Mouse (Mus musculus): Measurements from ENCODE around the gene Emcn.

The Emcn gene

DNA sequence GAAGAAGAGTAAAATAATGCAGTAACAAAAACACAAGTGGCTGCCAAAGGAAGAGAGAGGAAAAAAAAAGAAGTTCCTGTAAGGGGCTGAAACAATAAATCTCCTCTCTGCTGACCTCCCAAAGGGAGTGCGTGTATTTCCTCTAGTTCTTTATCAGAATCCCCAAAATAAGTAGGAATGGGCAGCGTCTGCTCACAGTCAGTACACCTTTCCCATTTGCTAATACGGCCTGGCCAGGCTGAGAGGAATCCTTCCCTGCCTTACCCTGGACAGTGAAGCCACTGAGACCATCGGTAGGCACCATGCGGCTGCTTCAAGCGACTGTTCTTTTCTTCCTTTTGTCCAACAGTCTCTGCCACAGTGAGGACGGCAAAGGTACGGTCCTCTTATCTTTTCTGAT is at the start of gene Emcn:
Gene Emcn (plus strand): TSS at position 130 of the 400 bp plus-strand sequence.
- DNase-seq, result peak; percentile 38

GRCm38 (mm10) chr3:137293174-137293591 is 47.7 kb upstream of the Emcn start:
- DNase-seq, result peak; percentile 15

- DNase-seq, result no peak
Observed at GRCm38 (mm10) chr3:137298230-137298629, 42.6 kb upstream of the Emcn start.

DNA sequence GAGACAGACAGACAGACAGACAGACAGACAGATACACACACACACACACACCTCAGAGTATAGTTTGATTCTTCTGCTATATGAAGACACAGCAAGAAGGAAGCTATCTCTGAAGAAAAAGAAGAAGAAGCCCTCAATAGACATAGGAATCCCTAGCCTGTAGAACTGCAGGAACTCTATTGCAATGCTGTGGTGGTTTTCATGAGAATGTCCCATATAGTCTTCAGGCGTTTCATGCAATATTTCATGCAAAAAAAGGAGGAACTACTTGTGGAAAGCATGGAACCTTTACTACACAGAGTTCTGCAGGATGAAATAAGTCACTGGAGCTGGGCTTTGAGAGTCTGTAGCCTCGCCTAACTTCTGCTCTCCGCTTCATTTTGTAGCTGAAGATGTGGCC is 40.7 kb upstream of the Emcn start:
- no peak for DNase-seq

GRCm38 (mm10) chr3:137301195-137301594 is 39.7 kb upstream of the Emcn start:
- no peak for DNase-seq

GRCm38 (mm10) chr3:137302804-137303203 is 38.1 kb upstream of the Emcn start:
- DNase-seq, result no peak

GRCm38 (mm10) chr3:137309959-137310358 is 30.9 kb upstream of the Emcn start:
- no peak for DNase-seq

DNA sequence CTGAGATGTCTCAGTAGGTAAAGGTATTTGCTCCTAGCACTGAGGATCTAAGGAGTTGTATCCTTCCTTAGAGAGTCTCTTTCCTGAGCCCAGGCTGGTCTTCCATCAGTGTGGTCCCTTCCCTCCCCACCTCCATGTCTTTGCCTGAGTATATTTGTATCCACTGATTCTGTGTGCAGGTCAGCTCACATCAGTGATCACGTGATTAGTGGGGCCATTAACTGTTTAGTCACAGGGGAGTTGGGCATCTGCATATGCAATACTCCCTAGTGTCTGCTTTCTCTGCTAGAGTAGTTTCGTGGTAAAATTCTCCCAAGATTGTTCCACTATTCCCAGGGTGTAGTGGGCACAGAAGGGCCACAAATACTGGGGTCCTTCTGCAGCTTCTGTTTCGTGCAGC is 28.3 kb upstream of the Emcn start:
- DNase-seq, result no peak

DNA sequence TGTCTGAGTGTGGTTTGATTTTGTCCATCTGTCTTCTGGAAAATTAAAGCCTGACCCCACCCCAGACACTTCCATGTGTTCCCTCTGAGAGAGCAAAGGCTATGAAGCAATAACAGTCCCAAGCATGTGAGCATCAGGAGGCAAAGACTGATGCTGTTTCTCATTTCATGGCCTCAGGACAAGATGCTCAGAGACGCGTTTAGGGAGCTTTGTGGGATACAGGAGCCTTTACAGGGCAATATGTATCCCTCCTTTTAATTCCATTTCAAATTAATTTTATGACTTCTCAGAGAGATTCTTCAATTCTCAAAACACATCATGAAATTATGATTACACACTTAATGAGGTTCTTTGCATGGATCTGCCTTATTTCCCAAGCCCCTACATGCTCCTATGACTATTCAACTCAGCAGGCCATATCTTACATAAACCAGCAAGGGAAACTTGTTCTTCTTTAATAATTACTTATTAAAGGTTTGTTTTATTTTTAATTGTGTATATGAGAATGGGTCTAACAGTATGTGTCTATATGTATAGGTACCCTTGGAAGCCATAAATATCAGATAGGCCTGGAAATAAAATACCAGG is 27.0 kb upstream of the Emcn start:
- no peak for DNase-seq

GRCm38 (mm10) chr3:137318371-137318770 is 22.5 kb upstream of the Emcn start:
- no peak for DNase-seq

- no peak for DNase-seq
Observed at GRCm38 (mm10) chr3:137319950-137320349, 20.9 kb upstream of the Emcn start.

GRCm38 (mm10) chr3:137322304-137322703 is 18.6 kb upstream of the Emcn start:
- DNase-seq, result peak; percentile 51

DNA sequence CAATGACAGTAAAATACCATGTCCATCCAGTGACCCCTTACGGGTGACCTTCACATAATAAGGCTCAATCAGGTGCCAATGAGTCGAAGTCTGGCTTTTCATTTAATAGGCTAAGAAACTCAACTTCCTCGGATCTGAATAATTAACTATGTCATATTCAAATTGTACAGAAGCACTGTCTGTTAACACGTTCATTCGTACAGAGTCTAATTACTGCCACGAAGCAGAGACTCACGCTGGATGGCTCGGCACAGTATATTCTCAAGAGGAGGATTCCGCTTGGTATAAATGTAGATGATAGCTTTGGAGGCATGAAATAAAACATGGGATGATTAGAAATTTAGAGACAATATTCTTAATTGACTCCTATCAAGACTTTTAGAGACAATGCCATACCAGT is 11.0 kb upstream of the Emcn start:
- DNase-seq, result no peak

GRCm38 (mm10) chr3:137330950-137331349 is 9.9 kb upstream of the Emcn start:
- DNase-seq, result no peak

DNA sequence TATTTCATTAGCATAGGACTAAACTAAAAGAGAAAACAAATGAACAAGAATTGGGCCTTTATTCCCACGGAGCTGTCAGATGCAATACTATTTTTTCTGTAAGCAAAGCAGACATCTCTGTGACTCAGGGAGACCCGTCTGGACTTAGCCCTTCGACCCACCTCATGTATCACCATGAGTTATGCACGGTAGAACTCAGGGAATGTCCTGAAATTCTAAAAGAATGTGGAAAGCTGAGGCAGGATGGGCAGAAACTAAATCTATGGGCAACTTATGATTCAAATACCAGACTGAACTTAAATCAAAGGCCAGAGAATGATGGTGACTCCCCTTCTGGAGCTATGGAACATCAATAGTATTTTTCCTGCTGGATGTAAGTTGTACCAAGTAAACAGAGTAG is 8.3 kb upstream of the Emcn start:
- DNase-seq, result no peak

DNA sequence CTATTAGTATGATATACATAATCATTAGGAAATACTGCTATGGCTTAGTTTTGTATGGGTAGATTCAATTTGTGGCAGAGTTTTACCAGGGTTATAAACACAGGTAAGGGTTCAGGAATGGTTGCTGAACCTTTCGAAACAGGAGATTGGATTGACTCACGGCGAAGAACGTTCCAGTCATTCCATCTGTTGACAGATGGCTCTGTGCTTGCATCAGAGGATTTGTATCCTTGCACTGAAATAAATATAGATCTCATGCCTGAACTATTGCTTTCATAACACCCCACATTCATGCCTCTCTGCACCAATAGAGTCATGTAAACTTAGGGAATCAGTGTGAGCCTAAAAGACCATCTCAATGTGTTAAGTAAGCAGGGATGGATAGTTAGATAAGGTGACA is 4.9 kb upstream of the Emcn start:
- no peak for DNase-seq

DNA sequence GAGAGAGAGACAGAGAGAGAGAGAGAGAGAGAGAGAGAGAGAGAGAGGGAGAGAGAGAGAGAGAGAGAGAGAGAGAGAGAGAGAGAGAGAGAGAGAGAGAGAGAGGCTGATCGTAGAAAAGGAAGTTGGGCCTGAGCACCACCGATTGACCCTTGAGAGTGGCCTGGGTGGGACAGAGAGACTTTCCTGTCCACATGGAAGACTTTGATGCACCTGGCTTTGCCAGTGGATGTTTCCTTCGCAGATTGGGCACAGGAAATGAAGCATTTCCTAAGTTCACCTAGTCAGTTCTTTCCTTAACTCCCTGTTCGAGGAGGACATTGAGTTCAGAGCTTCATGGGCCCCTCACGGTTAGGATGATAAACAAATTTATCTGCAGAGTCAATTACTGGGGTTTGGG is 2.6 kb downstream of the Emcn start:
- peak; percentile 17 for DNase-seq

- DNase-seq, result no peak
Observed at GRCm38 (mm10) chr3:137351882-137352281, 11.0 kb downstream of the Emcn start.

DNA sequence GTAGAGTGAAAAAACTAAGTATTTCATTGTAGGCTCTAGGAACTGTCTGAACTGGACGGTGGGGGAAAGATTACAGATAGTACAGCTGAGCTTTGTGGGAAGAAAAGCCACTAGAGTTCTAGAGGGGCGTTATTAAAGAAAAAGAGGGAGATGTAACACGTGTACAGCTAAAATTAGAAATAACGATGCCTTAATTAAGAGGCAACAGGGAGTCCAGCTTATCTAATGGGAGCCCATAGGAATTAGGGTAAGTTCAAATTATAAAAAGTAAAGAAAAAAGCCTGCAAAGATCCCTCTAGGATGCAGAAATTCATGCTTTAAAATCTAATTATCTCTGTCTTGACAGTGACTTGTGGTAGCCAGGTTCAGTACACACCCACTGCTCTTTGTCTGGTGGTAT is 15.8 kb downstream of the Emcn start:
- DNase-seq, result no peak

DNA sequence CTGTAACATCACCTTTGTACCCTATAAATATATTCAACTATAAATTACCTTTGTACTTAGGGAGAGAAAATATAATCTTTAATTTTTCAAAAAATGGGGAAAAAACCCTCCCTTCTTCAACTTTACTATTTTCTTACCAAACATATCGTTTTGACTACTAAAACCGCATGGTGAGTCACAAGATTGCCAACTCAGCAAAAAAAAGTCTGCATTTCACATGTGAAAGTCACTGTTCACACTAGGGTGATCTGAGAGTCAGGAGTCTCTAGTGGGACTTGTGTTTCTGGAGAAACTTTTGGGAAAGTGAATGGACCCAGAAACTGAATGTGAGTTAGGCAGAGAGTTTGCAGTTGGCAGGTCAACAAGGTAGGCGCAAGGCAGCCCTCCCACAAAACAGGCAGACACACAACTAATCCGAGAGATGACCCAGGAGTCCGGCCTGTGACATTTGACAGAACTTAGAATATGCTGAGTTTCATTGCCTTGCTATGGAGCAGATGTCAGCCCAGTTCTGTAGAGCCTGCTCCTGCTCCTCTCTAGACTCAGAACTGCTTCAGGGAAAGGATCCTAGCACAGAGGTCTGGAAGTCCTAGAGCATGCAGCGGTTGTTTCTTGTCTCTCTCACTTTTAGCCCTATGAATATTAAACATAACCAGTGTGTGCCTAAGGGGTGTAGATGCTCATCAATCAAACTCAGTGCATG is 26.4 kb downstream of the Emcn start:
- DNase-seq, result no peak

DNA sequence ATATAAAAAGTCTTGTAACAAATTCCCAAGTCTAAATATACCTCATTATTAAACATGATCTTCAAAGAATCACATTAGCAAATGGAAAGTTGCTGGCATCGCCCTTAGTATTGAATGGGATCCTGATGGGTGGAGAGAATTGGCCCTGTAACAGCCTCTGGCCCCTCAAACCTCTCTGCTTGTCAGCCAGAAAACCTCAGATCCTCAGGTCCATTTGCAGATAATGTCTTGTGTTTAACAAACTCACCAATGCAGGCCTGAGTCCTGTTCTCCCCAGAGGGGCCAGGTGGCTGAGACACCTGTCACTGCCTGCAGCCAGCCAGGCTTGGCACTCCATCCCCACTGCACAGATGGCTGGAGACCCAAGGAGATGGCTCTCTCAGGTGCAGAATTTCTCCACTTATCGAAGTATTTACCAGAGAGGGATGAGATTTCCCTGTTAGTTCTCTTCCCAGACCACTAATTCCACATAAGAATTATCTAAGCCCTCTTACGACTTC is 27.0 kb downstream of the Emcn start:
- no peak for DNase-seq

- DNase-seq, result no peak
Observed at GRCm38 (mm10) chr3:137372854-137373253, 32.0 kb downstream of the Emcn start.

DNA sequence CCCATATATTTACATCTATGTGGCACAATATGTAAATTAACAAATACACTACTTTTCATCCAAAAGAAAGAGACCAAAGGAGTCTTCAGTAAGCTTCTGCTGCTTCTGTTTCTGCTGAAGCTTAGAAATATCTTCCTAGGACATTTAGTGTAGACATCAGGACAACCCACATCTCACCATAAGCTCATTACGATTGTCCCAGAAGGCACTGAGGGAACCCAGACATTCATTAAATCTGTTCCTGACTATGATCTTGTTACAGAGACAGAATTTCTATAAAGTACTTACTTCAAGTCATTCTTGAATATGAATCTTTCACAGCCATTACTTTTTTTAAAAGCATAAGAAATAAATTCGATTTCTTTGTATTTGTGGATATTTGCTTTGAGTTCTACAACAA is 41.4 kb downstream of the Emcn start:
- DNase-seq, result no peak

DNA sequence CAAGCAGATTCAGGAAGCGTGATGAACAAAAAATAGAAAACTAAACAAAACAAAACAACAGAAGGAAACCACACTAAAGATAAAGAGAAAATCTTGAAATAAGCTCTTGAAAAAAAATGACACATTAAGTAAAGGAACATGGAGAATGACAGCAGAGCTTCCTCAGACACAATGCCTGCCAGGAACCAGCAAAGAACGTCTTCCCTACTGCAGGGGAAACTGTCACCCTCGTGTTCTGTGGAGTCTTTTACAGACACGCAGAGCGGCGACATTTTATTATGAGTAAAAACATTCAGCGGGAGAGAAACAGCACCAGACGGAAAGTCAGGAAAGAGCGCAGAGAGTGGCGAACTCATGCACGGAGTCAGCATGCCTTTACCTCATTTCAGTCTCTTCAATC is 54.7 kb downstream of the Emcn start:
- DNase-seq, result no peak

All from kidney, adult 11 months (tissue).